Mouse (Mus musculus) liver, embryonic 16.5 days (tissue): ENCODE data around the gene Sox6. TPM values are rescaled to one million over a fixed set of nuclear protein-coding genes. Genes with fewer than 3 reads are reported as not detected.
A peak's percentile ranks its signal among the peaks of the same experiment; 100 is the strongest.

ENCODE experiments used
- ATAC-seq: fragments of 200-750 bp; cut with Nextera tagmentation; 2 replicates; pipeline ENCODE4 v1.8.0; 2017; ENCODE audit warnings: low read depth, mild to moderate bottlenecking, moderate number of reproducible peaks, moderate library complexity
- H3K27ac ChIP-seq: fragments of 300-500 bp; sonication (generic); 2 replicates; pipeline ENCODE4 v1.5.1; 2014; ENCODE audit warnings: mild to moderate bottlenecking, low read length
- H3K27me3 ChIP-seq: fragments of 300-500 bp; sonication (generic); 2 replicates; pipeline ENCODE4 v1.6.1; 2014; ENCODE audit warnings: low read depth, low read length, mixed read lengths; ENCODE audit not compliant: control insufficient read depth, insufficient read depth
- H3K36me3 ChIP-seq: fragments of 300-500 bp; sonication (generic); 2 replicates; pipeline ENCODE4 v1.6.1; 2014; ENCODE audit warnings: mild to moderate bottlenecking; ENCODE audit not compliant: control insufficient read depth, insufficient read depth
- H3K4me1 ChIP-seq: fragments of 300-500 bp; sonication (generic); 2 replicates; pipeline ENCODE4 v1.6.1; 2014; ENCODE audit warnings: low read depth, low read length, mixed read lengths; ENCODE audit not compliant: control insufficient read depth
- H3K4me2 ChIP-seq: fragments of 300-500 bp; sonication (generic); 2 replicates; pipeline ENCODE4 v1.6.1; 2014; ENCODE audit warnings: low read depth, low read length, mixed read lengths
- H3K4me3 ChIP-seq: fragments of 300-500 bp; sonication (generic); 2 replicates; pipeline ENCODE4 v1.5.1; 2014; ENCODE audit warnings: low read depth, mild to moderate bottlenecking, low read length
- H3K9ac ChIP-seq: fragments of 300-500 bp; sonication (generic); 2 replicates; pipeline ENCODE4 v1.6.1; 2014; ENCODE audit warnings: low read depth, low read length
- H3K9me3 ChIP-seq: fragments of 300-500 bp; sonication (generic); replicated peaks from 2 replicates; pipeline ENCODE4 v1.6.1; 2016; ENCODE audit warnings: low read length; ENCODE audit not compliant: control insufficient read depth
- WGBS: fragments of 180-500 bp; shearing (Covaris S2); extraction: QIAGEN DNeasy Blood & Tissue Kit; methylation state at CpG from one replicate; pipeline ENCODE4 v1.1.7; 2014; ENCODE audit not compliant: insufficient replicate concordance; 5-methylcytosine and 5-hydroxymethylcytosine counted together
- polyA plus RNA-seq: library from polyadenylated mRNA; unstranded; fragments of >200 nt; fragmentation: Nextera tagmentation; extraction: Ambion mirVana; gene quantifications from 2 replicates; pipeline ENCODE4 v1.2.1, GENCODE M21; 2015

Gene Sox6
- polyA plus RNA-seq, 1 experiment from 2014 or later = 84.8 TPM

GRCm38 (mm10) chr7:115513681-115514080, 524.9 kb downstream of the Sox6 start:
- H3K4me3 ChIP-seq = no peak overlapping the region
- H3K36me3 ChIP-seq = peaks cover 8% of the 10 kb centered on the region
- H3K4me2 ChIP-seq = no peak overlapping the region
- H3K9me3 ChIP-seq = no peaks in the 10 kb centered on the region
- 93% methylated on average over 8 of the region's 8 CpGs for WGBS
- H3K4me1 ChIP-seq = no peaks in the 10 kb centered on the region
- no peak overlapping the region for H3K27ac ChIP-seq
- ATAC-seq = no peak
- H3K9ac ChIP-seq = no peak overlapping the region
- no peaks in the 10 kb centered on the region for H3K27me3 ChIP-seq

- no peaks in the 10 kb centered on the region for H3K9me3 ChIP-seq
- H3K4me3 ChIP-seq = no peak overlapping the region
- H3K9ac ChIP-seq = no peak overlapping the region
- no peak for ATAC-seq
- no peaks in the 10 kb centered on the region for H3K4me1 ChIP-seq
- H3K27ac ChIP-seq = no peak overlapping the region
- no peak overlapping the region for H3K4me2 ChIP-seq
- peaks cover 10% of the 10 kb centered on the region for H3K36me3 ChIP-seq
- WGBS = 67% methylated on average over 10 of the region's 10 CpGs
- no peaks in the 10 kb centered on the region for H3K27me3 ChIP-seq
These were observed 526.8 kb downstream of the Sox6 start for GRCm38 (mm10) chr7:115511777-115512176.

GRCm38 (mm10) chr7:115511091-115511490, 527.5 kb downstream of the Sox6 start:
- no peak for ATAC-seq
- Histone ChIP-seq H3K4me1 (no peaks in the 10 kb centered on the region), H3K4me3 (no peak overlapping the region), H3K4me2 (no peak overlapping the region), H3K27me3 (no peaks in the 10 kb centered on the region), H3K27ac (no peak overlapping the region), H3K36me3 (peaks cover 10% of the 10 kb centered on the region), H3K9ac (no peak overlapping the region), H3K9me3 (no peaks in the 10 kb centered on the region)
- WGBS = 83% methylated on average over 5 of the region's 5 CpGs

DNA sequence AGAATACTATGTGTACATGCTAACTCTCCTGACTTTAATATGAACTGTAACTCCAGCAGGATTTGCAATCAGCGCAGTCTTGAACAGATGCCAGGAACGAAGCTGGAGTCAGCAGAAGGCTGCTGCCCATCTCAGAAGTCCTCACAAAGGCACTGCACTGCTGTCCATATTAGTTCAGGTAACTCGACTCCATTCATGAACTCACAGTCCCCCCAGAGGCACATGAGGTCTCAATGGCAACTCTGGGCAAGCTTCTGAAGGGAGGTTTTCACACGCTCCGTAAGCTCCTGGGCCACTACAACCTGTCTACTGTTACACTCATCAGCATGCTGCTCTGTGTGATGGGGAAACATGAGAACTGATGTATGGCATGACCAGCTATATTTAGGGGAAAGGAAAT, 528.6 kb downstream of the Sox6 start:
- no peak for ATAC-seq
- WGBS = 82% methylated on average over 5 of the region's 5 CpGs

GRCm38 (mm10) chr7:115506385-115506784, 532.2 kb downstream of the Sox6 start:
- no peak for ATAC-seq
- H3K27ac ChIP-seq = no peak overlapping the region
- no peaks in the 10 kb centered on the region for H3K27me3 ChIP-seq
- no peak overlapping the region for H3K9ac ChIP-seq
- H3K4me3 ChIP-seq = no peak overlapping the region
- H3K36me3 ChIP-seq = peaks cover 5% of the 10 kb centered on the region; the same call in 1 of the 2 replicates
- H3K4me1 ChIP-seq = no peaks in the 10 kb centered on the region
- no peak overlapping the region for H3K4me2 ChIP-seq
- no peaks in the 10 kb centered on the region for H3K9me3 ChIP-seq
- WGBS = 87% methylated on average over 6 of the region's 6 CpGs

More for the DNA sequence above, 528.6 kb downstream of the Sox6 start:
- no peak overlapping the region for H3K4me3 ChIP-seq
- H3K9ac ChIP-seq = no peak overlapping the region
- H3K36me3 ChIP-seq = peaks cover 10% of the 10 kb centered on the region
- H3K27me3 ChIP-seq = no peaks in the 10 kb centered on the region
- no peak overlapping the region for H3K4me2 ChIP-seq
- no peaks in the 10 kb centered on the region for H3K9me3 ChIP-seq
- H3K27ac ChIP-seq = no peak overlapping the region
- no peaks in the 10 kb centered on the region for H3K4me1 ChIP-seq

GRCm38 (mm10) chr7:115501497-115501896, 537.1 kb downstream of the Sox6 start:
- H3K4me1 ChIP-seq = no peaks in the 10 kb centered on the region
- no peak overlapping the region for H3K4me2 ChIP-seq
- H3K9me3 ChIP-seq = no peaks in the 10 kb centered on the region
- no peaks in the 10 kb centered on the region; the same call in 1 of the 2 replicates for H3K36me3 ChIP-seq
- 55% methylated on average over 3 of the region's 3 CpGs for WGBS
- H3K4me3 ChIP-seq = no peak overlapping the region
- H3K27ac ChIP-seq = no peak overlapping the region
- no peak overlapping the region for H3K9ac ChIP-seq
- no peak for ATAC-seq
- no peaks in the 10 kb centered on the region for H3K27me3 ChIP-seq

GRCm38 (mm10) chr7:115500825-115501224, 537.8 kb downstream of the Sox6 start:
- H3K27ac ChIP-seq = no peak overlapping the region
- no peak for ATAC-seq
- no peak overlapping the region for H3K9ac ChIP-seq
- H3K27me3 ChIP-seq = no peaks in the 10 kb centered on the region
- H3K4me3 ChIP-seq = no peak overlapping the region
- H3K9me3 ChIP-seq = no peaks in the 10 kb centered on the region
- H3K4me2 ChIP-seq = no peak overlapping the region
- no peaks in the 10 kb centered on the region for H3K36me3 ChIP-seq
- H3K4me1 ChIP-seq = no peaks in the 10 kb centered on the region

DNA sequence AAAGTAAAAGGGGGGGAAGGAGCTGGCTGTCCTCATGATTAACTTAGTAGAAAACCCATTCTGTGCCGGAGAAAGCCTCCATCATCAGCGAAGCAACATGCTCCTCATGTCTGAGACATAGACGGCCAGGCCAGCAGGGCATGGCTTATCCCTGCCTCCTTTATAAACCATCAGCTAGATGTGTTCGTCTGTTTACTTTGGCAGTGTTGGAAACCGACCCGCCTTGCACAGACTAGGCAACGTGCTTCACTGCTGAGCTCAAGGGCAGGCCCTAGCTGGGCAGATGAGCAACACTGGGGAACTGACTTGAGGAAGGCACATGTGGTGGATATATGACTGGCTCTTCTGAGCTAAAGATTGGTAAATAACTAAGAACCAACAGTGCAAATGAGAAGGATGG, 538.4 kb downstream of the Sox6 start:
- Histone ChIP-seq H3K27ac (no peak overlapping the region), H3K9ac (no peak overlapping the region), H3K9me3 (no peaks in the 10 kb centered on the region), H3K4me3 (no peak overlapping the region), H3K36me3 (no peaks in the 10 kb centered on the region), H3K4me1 (no peaks in the 10 kb centered on the region), H3K27me3 (no peaks in the 10 kb centered on the region), H3K4me2 (no peak overlapping the region)
- whole genome bisulfite sequencing = 74% methylated on average over 7 of the region's 7 CpGs
- 0 out of 2 replicates have a peak, but pooled peaks have one; percentile 37 for ATAC-seq

DNA sequence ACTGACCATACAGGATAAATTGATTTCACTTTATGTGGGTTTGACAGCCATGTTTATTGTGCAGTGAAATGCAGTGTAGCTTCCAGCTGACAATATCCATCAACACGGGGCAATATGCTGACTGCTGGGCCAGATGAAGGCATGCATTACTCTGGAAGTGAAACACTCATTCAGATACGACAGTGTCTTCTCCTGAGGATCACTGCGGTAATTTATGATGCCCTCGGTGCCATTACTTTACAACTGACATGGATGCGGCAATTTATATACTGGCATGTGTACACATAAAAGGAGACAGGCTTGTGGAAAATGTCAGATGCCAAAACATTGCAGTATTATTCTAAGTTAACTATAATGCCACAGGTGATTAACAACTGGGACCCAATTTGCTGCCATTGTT, 546.9 kb downstream of the Sox6 start:
- no peak overlapping the region for H3K4me3 ChIP-seq
- no peak for ATAC-seq
- no peaks in the 10 kb centered on the region for H3K4me1 ChIP-seq
- H3K27me3 ChIP-seq = no peaks in the 10 kb centered on the region
- H3K4me2 ChIP-seq = no peak overlapping the region
- no peaks in the 10 kb centered on the region for H3K9me3 ChIP-seq
- H3K9ac ChIP-seq = no peak overlapping the region
- WGBS = 83% methylated on average over 5 of the region's 5 CpGs
- 0 out of 2 replicates have a peak, but pooled peaks cover 10% of the 10 kb centered on the region for H3K36me3 ChIP-seq
- H3K27ac ChIP-seq = no peak overlapping the region
